In genomic region chr6:38359736-38360499, GRCm38 (mm10) we compare ENCODE assay signal across 13 mouse cellular contexts. TPM values are rescaled to one million over a fixed set of nuclear protein-coding genes. Genes with fewer than 3 reads are reported as not detected.
DNase-seq lines count a peak whose midpoint lies in the region; TF ChIP-seq lines count a peak whose summit lies in the region.
"Had no signal": no experiment of that assay in that cellular context is flagged by ENCODE, and none has a peak within 500 bp of the region (broad histone marks: within the 10 kb centered on the region; RNA-seq: fewer than 3 reads in every experiment).

No protein-coding gene starts in this region.

- no peak for TF ChIP-seq POLR2A in bone marrow macrophage, adult 2 months (IDR thresholded peaks at IDR 0.05; ENCODE audit: borderline replicate concordance, low read depth, low read length)

- no peak for TF ChIP-seq CTCF in bone marrow macrophage, adult 2 months (IDR thresholded peaks at IDR 0.05; ENCODE audit: low read depth, low read length)

- intact Hi-C loops in heart, postnatal 14 days (cut with DNase I): no loop called here

- H3K4me1 ChIP-seq in bone marrow macrophage, adult 2 months (ENCODE audit: control insufficient read depth, insufficient read depth, low read length): peaks cover 16% of the 10 kb centered on the region

- DNase-seq in spleen, adult 18-20 months: peak; percentile 42 to 56
- no peak for DNase-seq in spleen, postnatal 14 days (ENCODE audit: low spot score in 2 of 2)
- peak; percentile 57 for DNase-seq in lung, postnatal 25 days (ENCODE audit: low spot score)
- DNase-seq in thymus, postnatal 25 days: peak; percentile 46
- DNase-seq in adrenal gland, adult 8-10 months: no peak
- no peak for DNase-seq in right cerebral cortex, adult 18-20 months
- no peak for DNase-seq in heart, postnatal 14 days
- DNase-seq: heart, adult 18-20 months; kidney, adult 18-20 months; retina, postnatal 1 day had no signal

- H3K4me3 ChIP-seq in bone marrow macrophage, adult 2 months (ENCODE audit: insufficient read depth, low read length): no peak overlapping the region
- H3K4me3 ChIP-seq: limb, embryonic 10.5 days; midbrain, embryonic 13.5 days had no signal

- peak overlapping the region; percentile 52 for H3K27ac ChIP-seq in bone marrow macrophage, adult 2 months (ENCODE audit: insufficient read depth, low read depth, low read length)
- H3K27ac ChIP-seq: limb, embryonic 10.5 days; midbrain, embryonic 13.5 days had no signal

RNA-seq across cellular contexts. Expression of gene Zc3hav1, which starts 5.5 kb away (rescaled TPM):
- polyA plus RNA-seq in bone marrow macrophage, adult 2 months (2012; ENCODE audit: insufficient read depth, insufficient read length, missing spikeins): 76.7 and 83.5 TPM in 2 replicates
- total RNA-seq in adrenal gland, adult 8-10 months (2022): 10 to 100 TPM; 59.7 to 72.1 (median 67.7) TPM
- total RNA-seq in heart, postnatal 14 days (2021): 10 to 100 TPM; 16.9 to 18.8 TPM

RNA-seq across cellular contexts. Expression of gene Ttc26, which starts 21.4 kb away (rescaled TPM):
- 0.32 and 1.7 TPM in 2 replicates for polyA plus RNA-seq in bone marrow macrophage, adult 2 months (2012; ENCODE audit: insufficient read depth, insufficient read length, missing spikeins)
- 1 to 10 TPM; 3.0 to 8.2 (median 4.7) TPM for total RNA-seq in adrenal gland, adult 8-10 months (2022)
- total RNA-seq in heart, postnatal 14 days (2021): 1 to 10 TPM; 2.6 to 3.7 TPM

Comparison
In these comparisons a context has a peak if more than half of its experiments do, and no peak if none do; other contexts are left out.
1. DNase-seq: peak in spleen, adult 18-20 months (2 of 2), lung, postnatal 25 days (single experiment) and thymus, postnatal 25 days (single experiment); none in spleen, postnatal 14 days (0 of 2), adrenal gland, adult 8-10 months (single experiment), right cerebral cortex, adult 18-20 months (single experiment) and heart, postnatal 14 days (0 of 2).